Mouse (Mus musculus): ENCODE results near the gene Slc38a9. TPM values are rescaled to one million over a fixed set of nuclear protein-coding genes. Genes with fewer than 3 reads are reported as not detected.

Gene Slc38a9
- polyA plus RNA-seq, 1 experiment from 2014 or later: 26.1 TPM

DNA sequence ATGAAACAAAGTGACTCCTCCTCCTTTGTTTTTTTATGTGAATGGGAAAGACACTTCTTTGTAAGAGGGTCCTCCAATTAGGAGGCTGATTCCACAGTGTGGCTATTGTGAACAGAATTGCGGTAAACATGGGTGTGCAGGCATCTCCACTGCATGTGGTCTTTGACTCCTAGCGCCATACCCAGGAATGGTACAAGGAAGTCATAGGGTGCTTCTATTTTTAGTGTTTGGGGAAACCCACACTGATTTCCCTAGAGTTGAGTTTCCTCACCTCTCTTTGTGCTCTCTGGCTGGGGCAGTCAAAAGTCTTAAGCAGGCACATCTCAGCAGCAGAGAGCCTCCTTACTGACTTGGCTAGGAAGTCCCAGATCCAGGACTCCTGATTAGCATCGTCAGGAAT, 125.6 kb downstream of the Slc38a9 start:
- WGBS: 22% methylated on average over 3 of the region's 3 CpGs
- H3K9me3 ChIP-seq: no peaks in the 10 kb centered on the region
- no peak overlapping the region for H3K9ac ChIP-seq
- H3K27me3 ChIP-seq: no peaks in the 10 kb centered on the region
- ATAC-seq (ENCODE audit: low read depth): no peak
- H3K27ac ChIP-seq (replicated peaks): no peak overlapping the region
- no peak overlapping the region for H3K4me3 ChIP-seq
- H3K4me1 ChIP-seq (replicated peaks): no peaks in the 10 kb centered on the region
- no peaks in the 10 kb centered on the region for H3K36me3 ChIP-seq
- H3K4me2 ChIP-seq: no peak overlapping the region

- H3K9ac ChIP-seq: no peak overlapping the region
- H3K4me2 ChIP-seq: no peak overlapping the region
- H3K36me3 ChIP-seq: no peaks in the 10 kb centered on the region
- H3K4me3 ChIP-seq: no peak overlapping the region
- no peak for ATAC-seq (ENCODE audit: low read depth)
- 81% methylated on average over 10 of the region's 10 CpGs for WGBS
- H3K9me3 ChIP-seq: no peaks in the 10 kb centered on the region
- H3K4me1 ChIP-seq (replicated peaks): no peaks in the 10 kb centered on the region
- H3K27me3 ChIP-seq: no peaks in the 10 kb centered on the region
- H3K27ac ChIP-seq (replicated peaks): no peak overlapping the region
These were observed 126.5 kb downstream of the Slc38a9 start for GRCm38 (mm10) chr13:112786942-112787533.

Other genes with a start within 250 kb of the Slc38a9 start
- gene Il6st, start 196.7 kb upstream of the Slc38a9 start, polyA plus RNA-seq (2015; fragmentation: Nextera tagmentation; extraction: Ambion mirVana): 26.5 and 29.4 TPM in 2 replicates
- gene Il31ra, start 66.4 kb upstream of the Slc38a9 start, polyA plus RNA-seq (2015; fragmentation: Nextera tagmentation; extraction: Ambion mirVana): 0.13 and 0.21 TPM in 2 replicates
- gene Ddx4, start 8.3 kb upstream of the Slc38a9 start, polyA plus RNA-seq (2015; fragmentation: Nextera tagmentation; extraction: Ambion mirVana): 0.63 and 1.1 TPM in 2 replicates
- 49.3 and 52.7 TPM in 2 replicates for gene Plpp1, start 140.0 kb downstream of the Slc38a9 start, polyA plus RNA-seq (2015; fragmentation: Nextera tagmentation; extraction: Ambion mirVana)

Data from neural tube, embryonic 13.5 days (tissue).